Mouse (Mus musculus) myocyte (in vitro differentiated cells): ENCODE measurements around the gene Ube2m.

Experiments
- MYOG ChIP-seq, 3 experiments: IDR thresholded peaks; one replicate each; pipeline ENCODE4 v1.6.1; 2011; ENCODE audit warnings: control low read depth in 2 of 3, low read depth in 2 of 3, mild to moderate bottlenecking in 2 of 3; ENCODE audit not compliant: insufficient read length in 2 of 3, control insufficient read depth in 1 of 3, insufficient read depth in 1 of 3
- POLR2A ChIP-seq: IDR thresholded peaks from one replicate; pipeline ENCODE4 v1.6.1; 2011; ENCODE audit warnings: low read depth, mild to moderate bottlenecking, control low read depth, moderate library complexity; ENCODE audit not compliant: insufficient read length
- POLR2AphosphoS2 ChIP-seq: IDR thresholded peaks from one replicate; pipeline ENCODE4 v1.6.1; 2011; ENCODE audit warnings: low read depth, control low read depth; ENCODE audit not compliant: insufficient read length

- TF ChIP-seq MYOG (IDR thresholded peaks at IDR 0.05; ENCODE audit: control insufficient read depth in 1 of 3, insufficient read depth in 1 of 3, insufficient read length in 2 of 3, low read depth in 2 of 3) (no peak), POLR2A (no peak), POLR2AphosphoS2 (no peak)
These were observed 22.9 kb downstream of the Ube2m start for GRCm38 (mm10) chr7:13015217-13015616.
